Mouse (Mus musculus) liver, adult 2 months (tissue): Measurements from ENCODE around the gene 4930522L14Rik. TPM values are rescaled to one million over a fixed set of nuclear protein-coding genes. Genes with fewer than 3 reads are reported as not detected.
"Not testable (repeated sequence)": the region's sequence is repeated elsewhere in the genome, so short reads cannot be mapped to it uniquely, and the experiment has no call there.

ENCODE experiments used
- DNase-seq: peaks from one replicate; pipeline ENCODE4 v3.0.0-alpha.2; 2011; ENCODE audit warnings: low read depth, low spot score; ENCODE audit errors: extremely low read depth
- H3K27ac ChIP-seq: fragments of 200-500 bp; replicated peaks from 2 replicates; pipeline ENCODE4 v1.5.1; 2012; ENCODE audit warnings: low read depth, mild to moderate bottlenecking, control low read depth, inconsistent platforms, low read length; ENCODE audit not compliant: insufficient read depth
- H3K27me3 ChIP-seq: fragments of 200-500 bp; 2 replicates; pipeline ENCODE4 v1.6.1; 2012; ENCODE audit warnings: mild to moderate bottlenecking, moderate library complexity, low read length, inconsistent platforms; ENCODE audit not compliant: control insufficient read depth, insufficient read depth
- H3K36me3 ChIP-seq: fragments of 200-500 bp; 2 replicates; pipeline ENCODE4 v1.6.1; 2012; ENCODE audit warnings: low read length, inconsistent platforms; ENCODE audit not compliant: control insufficient read depth, insufficient read depth
- H3K4me1 ChIP-seq: fragments of 200-500 bp; 2 replicates; pipeline ENCODE4 v1.6.1; 2011; ENCODE audit warnings: low read length; ENCODE audit not compliant: control insufficient read depth, insufficient read depth
- H3K4me3 ChIP-seq: fragments of 200-500 bp; 2 replicates; pipeline ENCODE4 v1.5.1; 2011; ENCODE audit warnings: low read depth, mild to moderate bottlenecking, control low read depth, low read length, moderate library complexity; ENCODE audit not compliant: insufficient read depth
- H3K79me2 ChIP-seq: fragments of 200-500 bp; 2 replicates; pipeline ENCODE4 v1.6.1; 2012; ENCODE audit warnings: inconsistent platforms, mild to moderate bottlenecking, low read length, moderate library complexity; ENCODE audit not compliant: control insufficient read depth, insufficient read depth
- H3K9ac ChIP-seq: fragments of 200-500 bp; 2 replicates; pipeline ENCODE4 v1.6.1; 2012; ENCODE audit warnings: low read depth, mild to moderate bottlenecking, control low read depth, inconsistent platforms, low read length
- WGBS: fragments of 180-500 bp; shearing (Covaris S2); methylation state at CpG from one replicate; pipeline ENCODE4 v1.1.7; 2018; 5-methylcytosine and 5-hydroxymethylcytosine counted together
- polyA plus RNA-seq: library from polyadenylated mRNA; depleted of rRNA; stranded (reverse); fragments of >200 nt; gene quantifications from 2 replicates; pipeline ENCODE4 v1.2.3, GENCODE M21; 2012; rRNA removed
- total RNA-seq: library from RNA; depleted of rRNA; stranded (reverse); fragments of >200 nt; gene quantifications from 2 replicates; pipeline ENCODE4 v1.2.3, GENCODE M21; 2014; rRNA removed

4930522L14Rik gene
- total and polyA plus RNA-seq, 2 experiments, result 0.39 to 6.4 TPM

DNA sequence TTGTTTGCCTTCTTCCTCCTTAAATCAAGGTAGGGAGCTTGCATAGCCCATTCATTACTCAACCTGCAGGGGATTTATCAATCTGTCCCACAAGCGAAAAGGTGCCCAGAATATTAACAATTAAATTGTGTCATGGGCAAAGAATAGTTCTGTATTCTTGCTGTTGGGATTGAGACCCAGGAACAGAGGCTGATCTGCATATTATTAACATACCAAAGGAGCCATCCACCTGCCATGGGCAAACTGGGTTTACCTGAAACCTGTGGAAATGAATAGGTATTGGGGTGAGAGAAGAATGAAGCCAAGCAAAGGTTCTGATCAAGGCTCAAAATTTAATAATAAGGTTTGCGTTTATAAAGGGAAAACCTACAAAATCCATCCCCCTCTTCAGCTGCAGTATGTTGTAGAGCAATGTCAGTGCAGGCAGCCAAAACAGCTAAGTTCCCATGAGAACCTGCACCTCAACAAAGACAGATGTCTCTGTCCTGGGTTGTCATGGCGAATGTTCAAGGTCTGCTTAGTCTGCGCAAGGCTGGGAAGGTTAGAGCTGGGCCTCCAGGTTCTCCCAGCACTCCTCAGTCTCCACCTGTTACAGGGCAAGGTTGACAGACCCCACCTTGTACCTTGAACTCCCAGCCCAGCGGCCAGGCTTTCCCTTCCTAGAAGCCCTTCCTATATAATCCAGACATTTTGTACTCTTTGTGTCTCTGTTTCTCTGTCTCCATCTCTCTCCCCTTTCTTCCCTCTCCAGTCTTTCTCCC, 60.3 kb downstream of the 4930522L14Rik start:
- H3K4me1 ChIP-seq, H3K27ac ChIP-seq, H3K27me3 ChIP-seq, H3K36me3 ChIP-seq, H3K79me2 ChIP-seq, DNase-seq: not testable (repeated sequence)
- 74% methylated on average over 5 of the region's 5 CpGs for WGBS
- Histone ChIP-seq H3K4me3 (peak overlapping the region; percentile 60; the same call in 1 of the 2 replicates), H3K9ac (peak overlapping the region; percentile 39; the same call in 1 of the 2 replicates)

DNA sequence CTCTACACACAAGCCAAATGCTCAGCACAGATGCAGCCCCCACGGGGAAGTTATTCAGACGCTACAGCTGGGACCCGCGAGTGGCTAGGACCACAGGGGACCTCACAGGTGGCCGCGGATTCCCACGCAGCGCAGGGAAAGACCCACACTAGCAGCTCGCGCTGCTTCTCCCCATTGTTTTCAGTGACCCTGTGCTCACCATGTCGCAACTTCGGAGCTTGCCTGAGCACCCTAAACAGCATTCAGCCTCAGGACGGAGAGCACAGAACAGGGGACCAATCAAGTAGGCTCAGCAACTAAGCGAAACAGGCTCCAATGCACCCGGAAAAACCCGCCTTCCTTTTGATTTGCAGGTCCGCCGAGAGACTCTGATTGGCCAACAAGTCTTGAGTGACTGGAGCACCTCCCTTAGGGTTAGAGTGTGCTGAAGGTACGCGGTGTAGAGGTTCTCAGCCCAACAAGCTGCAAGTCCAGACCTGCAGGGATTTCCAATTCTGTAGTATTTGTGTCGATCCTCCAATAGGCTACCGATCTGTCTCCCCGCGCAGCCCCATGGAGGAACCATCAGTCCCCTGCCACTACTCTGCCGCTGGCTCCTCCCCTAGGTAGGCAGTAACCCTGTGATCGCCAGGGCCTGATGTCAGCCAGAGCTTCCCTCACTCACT, 61.0 kb downstream of the 4930522L14Rik start, which contains the start of gene 5430403G16Rik:
TSS of gene 5430403G16Rik (minus strand) at position 505 of the 665 bp plus-strand sequence.
- peak; percentile 96 for DNase-seq
- under 1% methylated on average over 26 of the region's 26 CpGs for WGBS
- H3K4me1 ChIP-seq, H3K27me3 ChIP-seq, H3K79me2 ChIP-seq, H3K36me3 ChIP-seq: not testable (repeated sequence)
- Histone ChIP-seq H3K9ac (peak within 1 kb of the TSS; percentile 60), H3K4me3 (peak within 1 kb of the TSS; percentile 61), H3K27ac (peak within 1 kb of the TSS; percentile 72)

Other genes starting within 250 kb of the 4930522L14Rik start
- 3.2 and 5.6 TPM in 2 replicates for gene Crlf2, start 192.9 kb downstream of the 4930522L14Rik start, total RNA-seq
- 6.3 and 10.7 TPM in 2 replicates for gene Crlf2, start 192.9 kb downstream of the 4930522L14Rik start, polyA plus RNA-seq
- 0.67 and 1.8 TPM in 2 replicates for gene 5430403G16Rik, start 60.8 kb downstream of the 4930522L14Rik start, total RNA-seq
- 0.10 and 0.14 TPM in 2 replicates for gene 5430403G16Rik, start 60.8 kb downstream of the 4930522L14Rik start, polyA plus RNA-seq
- 0.07 TPM in 1 of 2 replicates, not detected in the other for gene Gm15446, start 171.5 kb upstream of the 4930522L14Rik start, total RNA-seq
- gene Gm15446, start 171.5 kb upstream of the 4930522L14Rik start, polyA plus RNA-seq, result 1.0 and 3.1 TPM in 2 replicates
- gene Zfp932, start 244.6 kb upstream of the 4930522L14Rik start, total RNA-seq, result 2.7 and 7.2 TPM in 2 replicates
- gene Zfp932, start 244.6 kb upstream of the 4930522L14Rik start, polyA plus RNA-seq, result 1.5 and 2.0 TPM in 2 replicates